Mouse (Mus musculus): ENCODE results near the gene Sgcg.

GRCm38 (mm10) chr14:61226151-61226550 is 32.1 kb downstream of the Sgcg start:
- TF ChIP-seq EP300 (IDR thresholded peaks at IDR 0.05; ENCODE audit: insufficient read depth, low read depth, low read length) (no peak), POLR2A (IDR thresholded peaks at IDR 0.05; ENCODE audit: insufficient read depth, low read depth, low read length) (no peak), CTCF (IDR thresholded peaks at IDR 0.05) (no peak)
